Mouse (Mus musculus) neutrophil, adult 65 days (primary cell): ENCODE measurements around the gene Gm9513. TPM values are rescaled to one million over a fixed set of nuclear protein-coding genes. Genes with fewer than 3 reads are reported as not detected.

ENCODE experiments used
- total RNA-seq: library from RNA; stranded (reverse); gene quantifications from 2 replicates; pipeline ENCODE4 v1.2.4, GENCODE M21; 2023

Gene Gm9513
- total RNA-seq, result not detected in 2 replicates

DNA sequence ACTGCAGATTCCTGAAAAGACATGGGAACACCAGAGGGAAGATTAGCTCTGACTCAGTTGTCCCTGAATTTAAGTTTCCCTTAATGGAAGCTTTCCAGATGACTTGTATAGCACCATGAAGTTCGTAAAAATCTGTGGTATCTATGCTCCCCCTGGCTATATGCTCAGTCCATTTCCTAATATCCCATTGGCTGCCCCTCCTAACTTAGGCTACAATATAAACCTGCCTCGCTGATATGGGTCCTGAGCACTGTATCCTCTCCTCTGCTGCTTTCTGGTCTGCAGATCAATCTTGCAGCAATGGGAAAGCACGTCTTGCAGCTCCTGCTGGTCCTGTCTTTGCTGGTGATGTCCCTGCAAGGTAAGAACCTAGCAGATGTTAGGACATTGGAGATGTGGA, at the start of gene Gm9513:
Gm9513 (plus strand) TSS at position 301 of the 400 bp plus-strand sequence.

DNA sequence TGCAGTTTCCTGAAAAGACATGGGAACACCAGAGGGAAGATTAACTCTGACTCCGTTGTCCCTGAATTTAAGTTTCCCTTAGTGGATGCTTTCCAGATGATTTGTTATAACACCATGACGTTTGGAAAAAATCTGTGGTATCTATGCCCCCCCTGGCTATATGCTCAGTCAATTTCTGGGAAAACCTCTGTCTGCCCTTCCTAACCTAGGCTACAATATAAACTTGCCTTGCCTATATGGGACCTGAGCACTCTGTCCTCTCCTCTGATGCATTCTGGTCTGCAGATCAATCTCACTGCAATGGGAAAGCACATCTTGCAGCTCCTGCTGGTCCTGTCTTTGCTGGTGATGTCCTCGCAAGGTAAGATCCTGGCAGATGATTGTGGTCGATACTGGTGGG, 43.9 kb upstream of the Gm9513 start, which contains the start of gene Gm7257:
Gm7257 (plus strand) TSS at position 301 of the 400 bp plus-strand sequence.

Other genes starting within 250 kb of the Gm9513 start
- not detected in 2 replicates for gene Gm7257, start 43.8 kb upstream of the Gm9513 start, total RNA-seq
- gene Gm5615, start 66.3 kb downstream of the Gm9513 start, total RNA-seq, result not detected in 2 replicates
- not detected in 2 replicates for gene Gm17689, start 107.0 kb downstream of the Gm9513 start, total RNA-seq
- gene A630095E13Rik, start 167.7 kb downstream of the Gm9513 start, total RNA-seq, result not detected in 2 replicates
- not detected in 2 replicates for gene Acrv1, start 217.6 kb downstream of the Gm9513 start, total RNA-seq